Mouse (Mus musculus): ENCODE results near the gene Cbs. TPM values are rescaled to one million over a fixed set of nuclear protein-coding genes. Genes with fewer than 3 reads are reported as not detected.
"Not testable (repeated sequence)": the region's sequence is repeated elsewhere in the genome, so short reads cannot be mapped to it uniquely, and the experiment has no call there.

Cbs gene
- total RNA-seq, 1 experiment from 2014 or later: 6.2 TPM

GRCm38 (mm10) chr17:31646199-31647002, 9.4 kb upstream of the Cbs start:
- no peak for DNase-seq

DNA sequence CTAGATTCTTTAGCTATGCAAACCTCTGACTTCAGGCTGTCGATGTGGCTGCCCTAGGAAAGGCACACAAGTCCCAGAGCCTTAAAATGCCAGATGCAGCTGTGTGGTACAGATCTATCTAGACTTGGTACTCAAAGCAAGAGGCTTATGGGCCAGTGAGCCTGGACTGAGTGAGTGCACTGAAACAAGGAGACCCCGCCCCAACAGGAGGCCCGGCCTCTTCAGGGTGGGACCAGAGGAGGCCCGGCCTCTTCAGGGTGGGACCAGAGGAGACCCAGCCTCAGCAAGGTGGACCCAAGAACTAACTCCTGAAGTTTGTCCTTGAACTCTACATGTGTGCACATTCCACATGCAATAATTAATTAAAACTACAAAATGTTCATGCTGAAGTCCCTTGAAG, 5.9 kb upstream of the Cbs start:
- DNase-seq: no peak

DNA sequence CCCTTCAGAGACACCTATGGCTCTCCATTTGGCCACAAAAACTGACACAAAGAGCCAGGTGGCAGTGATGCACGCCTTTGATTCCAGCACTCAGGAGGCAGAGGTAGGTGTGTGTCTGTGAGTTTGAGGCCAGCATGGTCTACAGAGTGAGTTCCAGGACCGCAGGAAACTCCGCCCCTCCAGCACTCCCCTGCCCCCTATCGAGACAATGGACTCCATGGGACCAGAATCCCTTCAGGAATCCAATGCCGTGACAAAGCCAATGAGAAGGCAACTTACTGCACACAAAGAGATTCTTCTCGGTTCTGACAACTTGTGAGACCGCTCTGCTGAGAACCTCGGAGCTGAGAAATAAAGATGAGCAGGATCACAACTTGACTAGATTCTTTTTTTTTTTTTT, 5.3 kb upstream of the Cbs start:
- no peak for DNase-seq

GRCm38 (mm10) chr17:31639651-31640050, 2.6 kb upstream of the Cbs start:
- no peak for DNase-seq

DNA sequence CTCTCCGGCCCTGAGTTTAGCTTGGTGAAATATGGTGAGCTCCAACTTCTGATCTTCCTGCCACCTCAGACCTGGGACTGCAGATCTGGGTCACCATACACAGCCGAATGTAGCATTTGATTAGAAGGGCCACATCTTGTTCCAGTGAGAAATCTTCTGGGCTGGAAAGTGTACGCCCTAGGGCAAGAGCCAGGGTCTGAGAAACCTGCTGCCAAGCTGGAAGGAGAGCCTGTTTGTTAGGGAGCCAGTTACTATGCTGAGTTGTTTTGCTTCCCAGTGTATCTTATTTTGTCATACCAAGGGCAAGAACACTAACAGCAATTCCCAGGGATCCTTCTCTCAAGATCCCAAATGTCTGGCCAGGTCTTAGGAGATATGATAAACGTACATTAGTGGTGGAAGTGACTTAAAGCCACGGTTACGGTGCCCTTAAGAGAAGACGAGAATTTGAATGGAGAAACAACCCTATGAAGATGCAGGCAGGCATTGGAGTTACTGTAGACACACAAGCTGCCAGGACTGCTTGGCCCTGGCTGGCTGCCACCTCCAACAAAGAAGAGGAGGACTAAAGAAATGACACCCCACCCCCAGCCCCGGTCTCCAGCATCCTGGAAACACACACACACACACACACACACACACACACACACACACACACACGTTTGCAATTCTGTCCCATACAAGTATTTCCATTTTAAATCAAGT, 980 bp upstream of the Cbs start:
- DNase-seq: peak; percentile 42

GRCm38 (mm10) chr17:31636277-31636941, 629 bp downstream of the Cbs start:
- DNase-seq: no peak

DNA sequence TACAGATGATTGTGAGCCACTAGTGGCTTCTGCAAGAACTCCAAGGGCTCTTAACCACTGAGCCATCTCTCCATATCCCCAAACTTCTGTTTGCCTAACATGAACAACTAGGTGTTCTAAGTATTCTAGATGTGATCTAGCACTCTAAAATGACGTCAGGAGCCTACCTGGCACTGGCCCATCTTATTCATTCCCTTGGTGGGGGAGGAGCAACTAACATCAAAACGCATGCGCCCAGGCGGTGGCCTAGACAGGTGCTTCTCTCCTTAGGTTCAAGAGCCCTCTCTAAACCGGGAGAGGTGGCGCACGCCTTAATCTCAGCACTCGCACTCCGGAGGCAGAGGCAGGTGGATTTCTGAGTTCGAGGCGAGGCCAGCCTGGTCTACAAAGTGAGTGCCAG, 1.3 kb downstream of the Cbs start:
- DNase-seq: no peak

GRCm38 (mm10) chr17:31634896-31635295, 2.1 kb downstream of the Cbs start:
- DNase-seq: no peak

- DNase-seq: no peak
These were observed 4.0 kb downstream of the Cbs start for GRCm38 (mm10) chr17:31633007-31633406.

DNA sequence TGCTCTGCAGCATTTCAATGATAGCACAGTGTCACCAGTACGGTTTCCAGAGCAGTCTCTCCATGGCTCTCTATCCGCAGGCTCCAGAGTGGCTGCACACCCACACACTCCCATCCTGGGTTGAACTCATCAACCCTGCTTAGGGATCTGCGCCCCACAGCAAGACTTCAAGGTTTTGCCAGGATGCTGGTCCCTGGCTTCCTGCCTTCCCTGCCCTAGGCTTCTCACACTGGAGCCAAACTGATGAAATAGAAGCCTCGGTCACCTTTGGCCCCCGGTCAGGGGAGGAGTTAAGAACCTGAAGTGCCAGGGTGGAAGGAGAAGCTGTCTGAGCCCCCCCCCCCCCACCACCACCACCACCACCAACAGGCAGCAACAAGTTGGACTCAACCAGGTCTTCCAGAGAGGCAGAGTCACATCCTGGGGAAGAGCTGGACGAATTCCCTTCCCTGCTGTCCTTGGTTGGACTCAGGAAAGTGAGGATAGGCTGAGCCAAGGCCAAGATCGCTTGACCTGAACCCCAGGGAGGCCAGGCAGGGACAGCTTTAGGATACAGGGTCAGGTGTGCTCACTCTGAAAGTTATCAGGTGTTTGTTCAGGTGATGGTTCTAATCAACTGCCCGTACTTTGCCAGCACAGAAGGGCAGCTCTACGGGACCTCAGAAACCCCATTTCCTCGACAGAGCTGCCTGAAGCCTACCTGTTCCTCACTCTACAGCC, 5.8 kb downstream of the Cbs start:
- no peak for DNase-seq

GRCm38 (mm10) chr17:31627961-31628360, 9.1 kb downstream of the Cbs start:
- no peak for DNase-seq

- DNase-seq: no peak
These were observed 13.9 kb downstream of the Cbs start for GRCm38 (mm10) chr17:31623101-31623500.

DNA sequence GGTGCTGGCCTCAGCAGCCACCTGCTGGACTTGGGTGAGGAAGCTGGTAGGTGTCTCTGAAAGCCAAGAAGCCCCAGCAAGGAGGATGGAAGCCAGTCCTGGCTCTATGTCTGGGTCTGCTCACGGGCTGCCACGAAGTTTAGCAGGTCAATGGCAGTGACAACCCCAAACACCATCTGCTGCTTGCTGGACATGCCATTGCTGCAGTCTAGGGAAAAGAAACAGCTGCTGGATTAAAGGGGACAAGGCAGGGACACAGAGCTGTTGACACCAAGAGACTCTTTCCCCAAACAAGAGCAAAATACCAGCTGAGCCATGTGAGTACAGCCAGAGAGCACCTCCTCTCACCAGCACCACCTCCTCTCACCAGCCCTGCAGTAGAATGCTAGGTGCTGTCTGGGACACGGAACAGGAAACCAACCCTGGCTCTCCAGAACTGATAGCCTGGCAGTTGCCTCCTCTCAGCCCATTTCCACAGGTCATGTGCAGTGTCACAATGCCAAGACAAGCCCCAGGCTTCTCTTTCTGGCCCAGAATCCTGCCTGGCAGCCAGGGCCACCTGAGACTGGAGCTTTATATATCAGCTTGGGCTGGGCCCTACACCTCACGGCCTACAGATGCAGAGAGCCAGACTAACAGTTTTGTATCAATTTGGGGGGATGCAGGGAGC, 23.8 kb downstream of the Cbs start:
- DNase-seq: no peak

DNA sequence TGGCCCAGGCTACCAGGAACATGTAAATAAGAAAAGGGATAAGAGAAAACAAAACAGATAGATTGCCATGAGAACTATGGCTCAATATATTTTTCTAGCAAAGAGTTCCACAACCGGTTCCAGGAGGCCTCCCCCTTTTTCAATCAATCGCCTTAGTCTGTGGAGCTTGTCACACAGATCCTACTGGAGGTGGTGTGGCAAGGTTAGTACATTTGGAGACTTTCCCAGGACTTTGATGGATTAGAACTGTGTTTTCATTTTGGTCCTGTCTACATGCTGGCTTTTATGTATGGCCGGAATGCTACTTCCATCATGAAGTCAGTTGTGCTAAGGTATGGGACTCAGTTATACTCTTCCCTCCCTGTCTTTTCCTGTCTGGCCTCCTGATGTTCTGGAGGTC, 27.1 kb downstream of the Cbs start:
- no peak for DNase-seq

- not testable (repeated sequence) for DNase-seq
These were observed 27.9 kb downstream of the Cbs start for GRCm38 (mm10) chr17:31609173-31609572.

GRCm38 (mm10) chr17:31607256-31607951, 29.6 kb downstream of the Cbs start:
- DNase-seq: no peak

DNA sequence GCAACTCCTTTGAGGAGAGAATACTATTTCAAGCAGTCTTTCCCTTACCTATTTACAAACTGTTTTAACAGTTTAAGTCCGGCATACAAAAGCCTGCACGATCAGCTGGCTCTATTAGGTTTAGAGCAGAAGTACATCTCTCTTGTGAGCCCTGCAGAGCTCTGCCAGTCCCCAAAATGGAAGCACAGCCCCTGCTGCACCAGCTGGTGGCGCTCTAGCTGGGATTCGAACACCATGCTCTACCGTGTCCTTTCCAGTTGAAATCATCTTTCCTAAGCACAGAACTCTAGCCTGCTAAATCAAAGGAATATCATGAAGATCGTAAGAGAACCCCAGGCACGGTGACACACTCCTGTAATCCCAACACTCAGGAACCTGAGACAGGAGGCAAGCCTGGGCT, 30.6 kb downstream of the Cbs start:
- DNase-seq: no peak

GRCm38 (mm10) chr17:31598593-31598992, 38.4 kb downstream of the Cbs start:
- DNase-seq: no peak

- no peak for DNase-seq
These were observed 39.1 kb downstream of the Cbs start for GRCm38 (mm10) chr17:31597957-31598356.

GRCm38 (mm10) chr17:31595077-31595476, 42.0 kb downstream of the Cbs start:
- DNase-seq: no peak

GRCm38 (mm10) chr17:31594590-31594989, 42.4 kb downstream of the Cbs start:
- no peak for DNase-seq
